Mouse (Mus musculus): ENCODE measurements around the gene Pxk.

DNA sequence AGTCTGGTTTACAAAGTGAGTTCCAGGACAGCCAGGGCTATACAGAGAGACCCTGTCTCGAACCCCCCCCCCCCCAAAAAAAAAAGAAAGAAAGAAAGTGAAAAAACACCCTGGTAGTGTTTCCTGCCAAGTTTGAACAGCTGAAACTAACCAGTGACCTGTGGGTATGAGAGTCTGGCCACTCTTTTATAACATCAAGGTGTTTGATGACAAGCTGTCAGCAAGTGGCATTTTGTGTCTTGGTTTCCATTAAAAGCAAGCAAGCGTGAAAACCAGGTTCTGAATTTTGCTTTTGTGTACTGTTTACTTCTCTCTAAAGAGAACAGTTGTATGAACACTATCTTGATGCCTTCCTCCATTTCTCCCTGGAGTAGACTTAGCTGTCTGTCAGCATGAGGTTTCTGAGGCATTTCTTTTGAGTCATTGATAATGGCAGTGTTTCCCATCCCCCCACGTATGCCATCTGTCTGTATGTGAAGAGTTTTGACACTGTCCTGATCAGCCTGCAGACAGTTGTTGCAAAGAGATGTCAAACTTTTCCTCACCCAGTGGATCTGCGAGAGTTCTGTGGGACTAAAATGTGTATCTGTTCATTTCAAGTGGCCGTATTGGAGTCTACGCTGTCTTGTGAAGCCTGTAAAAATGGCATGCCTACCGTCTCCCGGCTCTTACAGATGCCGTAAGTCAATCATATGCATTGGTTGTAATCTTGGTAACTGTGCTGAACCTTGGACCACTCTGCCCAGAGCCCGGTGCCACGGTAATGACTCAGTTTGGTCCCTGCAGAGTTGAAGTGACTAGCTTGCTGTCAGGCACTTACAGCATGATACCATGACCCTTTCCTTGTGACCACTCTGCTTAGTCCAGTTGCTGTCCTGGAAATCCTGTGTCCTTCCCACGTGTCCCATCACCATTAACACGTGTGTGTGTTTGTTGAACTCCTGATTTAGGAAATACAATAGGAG, 47.9 kb downstream of the Pxk start:
- no peak for TF ChIP-seq POLR2A (IDR thresholded peaks at IDR 0.05; ENCODE audit: insufficient read depth, low read length)
- TF ChIP-seq CTCF (IDR thresholded peaks at IDR 0.05; ENCODE audit: low read depth, low read length): no peak
- TF ChIP-seq EP300 (IDR thresholded peaks at IDR 0.05; ENCODE audit: insufficient read depth, low read depth, low read length): no peak

Data from ES-Bruce4 (cell line).